Mouse (Mus musculus): ENCODE results near the gene Tmem185a. TPM values are rescaled to one million over a fixed set of nuclear protein-coding genes. Genes with fewer than 3 reads are reported as not detected.

The Tmem185a gene
- total RNA-seq (2023) = 8.4 and 10.3 TPM in 2 replicates

GRCm38 (mm10) chrX:70476792-70477776 lies at the start of gene Tmem185a:
Gene Tmem185a (minus strand): TSS chrX:70477180.

Other genes with a start within 250 kb of the Tmem185a start
- gene Ids, start 112.1 kb downstream of the Tmem185a start, total RNA-seq (2023) = 17.4 and 17.9 TPM in 2 replicates
- gene 1110012L19Rik, start 91.3 kb downstream of the Tmem185a start, total RNA-seq (2023) = 8.6 and 10.0 TPM in 2 replicates

All from neutrophil, adult 65 days (primary cell).